Mouse (Mus musculus): Measurements from ENCODE around the gene Creb3l1. TPM values are rescaled to one million over a fixed set of nuclear protein-coding genes. Genes with fewer than 3 reads are reported as not detected.

The Creb3l1 gene
- polyA plus RNA-seq, 1 experiment from 2014 or later: 1.0 TPM

DNA sequence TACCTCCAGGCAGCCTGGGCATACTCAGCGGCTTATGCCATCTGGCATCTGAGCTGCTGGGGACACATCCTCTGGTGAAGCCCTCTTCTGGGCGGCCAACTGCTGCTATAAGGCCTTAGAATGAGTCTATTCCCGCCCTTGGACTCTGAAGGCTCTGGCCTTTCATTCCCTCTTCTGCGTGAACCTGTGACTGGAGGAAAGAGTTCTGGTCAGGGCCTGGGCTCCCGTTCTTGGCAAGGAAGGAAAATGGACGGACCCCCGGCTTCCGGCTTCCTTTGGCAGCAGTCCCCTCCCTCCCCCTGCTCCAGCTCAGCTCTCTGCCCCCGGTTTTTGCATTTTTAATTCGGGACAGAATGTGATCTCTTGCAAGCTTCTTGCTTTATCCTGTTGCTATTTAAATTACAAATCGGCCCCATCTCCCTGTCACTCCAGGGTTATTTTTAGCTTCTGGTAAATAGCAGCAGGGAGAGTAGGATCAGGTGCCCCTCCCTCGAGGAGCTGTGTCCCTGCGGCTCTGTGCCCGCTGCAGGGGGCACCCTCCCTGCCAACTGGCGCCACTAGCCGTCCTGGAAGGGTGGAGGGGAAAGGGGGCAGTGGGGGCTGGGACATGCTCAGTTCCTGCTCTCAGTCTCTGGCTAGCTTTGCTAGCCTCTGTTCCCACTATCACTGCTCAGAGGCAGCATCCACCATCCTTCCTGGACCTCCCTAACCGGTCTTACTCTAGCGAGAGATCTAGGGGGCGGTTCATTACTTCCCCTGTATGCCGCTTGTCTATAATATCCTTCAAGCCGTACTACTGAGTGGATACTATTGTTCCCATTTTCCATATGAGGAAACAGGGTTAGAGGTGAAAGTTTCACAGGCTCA, 52.8 kb downstream of the Creb3l1 start:
- Histone ChIP-seq H3K4me2 (replicated peaks) (peak overlapping the region; percentile 37), H3K36me3 (no peaks in the 10 kb centered on the region), H3K9me3 (no peaks in the 10 kb centered on the region), H3K9ac (replicated peaks) (peak overlapping the region; percentile 27; the same call in 1 of the 2 replicates), H3K27me3 (peaks cover 21% of the 10 kb centered on the region), H3K4me3 (peak overlapping the region; percentile 16), H3K27ac (replicated peaks) (peak overlapping the region; percentile 82), H3K4me1 (peaks cover 34% of the 10 kb centered on the region)
- ATAC-seq (replicated peaks): peak; percentile 47
- 9% methylated on average over 21 of the region's 21 CpGs for WGBS

DNA sequence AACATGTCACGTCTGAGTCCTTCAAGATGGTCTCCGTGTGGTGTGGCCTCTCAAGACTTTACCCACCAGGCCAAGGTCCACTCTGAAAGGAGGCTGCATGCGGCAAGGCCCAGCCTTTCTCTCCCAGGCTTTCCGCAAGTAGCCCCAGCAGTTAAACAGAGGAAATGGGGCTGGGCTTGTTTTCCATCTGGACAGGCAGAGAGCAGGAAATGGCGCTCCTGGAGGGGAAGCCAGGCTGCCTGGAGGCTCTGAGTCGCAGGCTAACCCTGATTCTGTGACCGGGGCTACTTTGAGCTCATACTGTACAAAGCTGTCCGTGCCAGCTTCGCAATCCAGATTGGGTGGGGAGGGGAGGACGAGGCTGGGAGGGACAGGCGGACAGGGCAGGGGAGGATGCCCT, 56.3 kb downstream of the Creb3l1 start:
- Histone ChIP-seq H3K9ac (replicated peaks) (no peak overlapping the region), H3K4me2 (replicated peaks) (no peak overlapping the region), H3K27ac (replicated peaks) (no peak overlapping the region), H3K27me3 (peaks cover 6% of the 10 kb centered on the region; the same call in 1 of the 2 replicates), H3K4me3 (no peak overlapping the region), H3K36me3 (no peaks in the 10 kb centered on the region), H3K4me1 (peaks cover 18% of the 10 kb centered on the region), H3K9me3 (no peaks in the 10 kb centered on the region)
- WGBS: 76% methylated on average over 11 of the region's 11 CpGs
- ATAC-seq (replicated peaks): no peak

DNA sequence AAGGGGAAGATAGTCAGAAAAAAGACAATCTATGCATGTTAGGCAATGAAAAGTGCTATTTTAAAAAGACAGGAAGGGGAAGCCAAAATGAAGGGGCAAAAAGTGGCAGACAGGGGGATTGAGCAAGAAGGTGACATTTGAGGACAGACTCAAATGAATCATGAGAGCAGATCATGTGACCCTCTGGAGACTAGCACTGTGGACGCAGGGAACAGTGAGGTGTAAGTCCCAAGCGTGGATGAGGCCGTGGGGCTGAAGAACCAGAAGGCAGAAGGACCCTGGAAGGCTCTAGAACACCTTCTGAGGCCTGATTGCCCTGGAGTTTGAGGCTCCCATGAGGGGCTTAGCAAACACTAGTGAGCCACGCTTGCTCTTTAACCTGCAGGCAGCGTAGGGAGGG, 57.9 kb downstream of the Creb3l1 start:
- Histone ChIP-seq H3K4me2 (replicated peaks) (no peak overlapping the region), H3K4me1 (peaks cover 22% of the 10 kb centered on the region), H3K36me3 (no peaks in the 10 kb centered on the region), H3K9me3 (no peaks in the 10 kb centered on the region), H3K9ac (replicated peaks) (no peak overlapping the region), H3K27ac (replicated peaks) (no peak overlapping the region), H3K27me3 (peaks cover 6% of the 10 kb centered on the region; the same call in 1 of the 2 replicates), H3K4me3 (no peak overlapping the region)
- WGBS: 85% methylated on average over 5 of the region's 5 CpGs
- ATAC-seq (replicated peaks): no peak

DNA sequence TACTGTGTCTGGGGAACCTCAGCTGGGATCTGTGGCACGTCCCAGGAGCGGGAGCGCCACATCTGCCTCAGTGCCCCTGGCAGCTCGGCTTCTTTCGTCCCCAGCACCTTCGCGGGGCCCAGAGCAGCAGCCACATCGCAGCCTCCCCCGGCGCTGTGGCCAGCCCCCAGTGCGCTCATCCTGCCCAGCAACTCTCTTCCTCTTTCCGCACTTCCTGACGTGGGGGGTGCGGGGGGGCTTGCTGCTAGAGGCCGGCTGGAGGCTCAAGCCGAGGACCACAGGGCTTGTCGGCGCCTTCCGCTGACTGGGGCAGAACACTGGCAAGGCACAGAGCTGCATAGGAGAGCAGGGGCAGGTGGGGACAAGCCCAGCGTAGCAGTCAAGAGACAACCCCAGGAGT, 58.9 kb downstream of the Creb3l1 start:
- no peak for ATAC-seq (replicated peaks)
- Histone ChIP-seq H3K27ac (replicated peaks) (no peak overlapping the region), H3K36me3 (no peaks in the 10 kb centered on the region), H3K4me3 (no peak overlapping the region), H3K9me3 (no peaks in the 10 kb centered on the region), H3K4me2 (replicated peaks) (no peak overlapping the region), H3K4me1 (peaks cover 14% of the 10 kb centered on the region), H3K27me3 (peaks cover 6% of the 10 kb centered on the region; the same call in 1 of the 2 replicates), H3K9ac (replicated peaks) (no peak overlapping the region)
- 23% methylated on average over 20 of the region's 20 CpGs for WGBS

DNA sequence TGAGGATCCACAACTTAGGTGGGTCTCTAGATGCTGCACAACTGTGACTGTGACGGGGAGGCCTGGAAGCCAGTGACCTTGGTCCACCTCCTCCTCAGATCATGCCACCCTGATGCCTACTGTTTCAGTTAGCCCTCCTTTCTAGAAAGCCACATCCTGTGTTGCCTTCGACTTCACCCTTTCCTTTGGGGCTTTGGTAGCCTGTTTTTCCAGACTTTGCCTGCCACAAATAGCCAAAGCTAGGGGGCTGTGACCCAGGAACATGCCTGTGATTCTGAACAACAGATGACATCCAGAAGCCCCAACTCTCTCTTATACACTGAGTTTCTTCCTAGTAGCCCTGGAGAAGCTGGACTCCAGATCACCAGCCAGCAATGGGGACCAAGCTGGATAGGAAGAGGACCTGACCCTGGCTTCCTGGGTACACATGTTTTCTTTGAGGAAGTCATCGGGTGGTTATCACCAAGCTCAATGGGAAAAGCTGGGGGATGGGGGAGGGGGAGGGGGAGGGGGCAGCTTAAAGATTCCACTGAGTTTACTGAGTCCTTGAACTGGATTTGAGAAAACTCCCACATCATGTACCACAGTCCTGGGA, 59.6 kb downstream of the Creb3l1 start:
- Histone ChIP-seq H3K4me3 (no peak overlapping the region), H3K27me3 (peaks cover 6% of the 10 kb centered on the region; the same call in 1 of the 2 replicates), H3K9ac (replicated peaks) (no peak overlapping the region), H3K4me2 (replicated peaks) (no peak overlapping the region), H3K36me3 (no peaks in the 10 kb centered on the region), H3K4me1 (peaks cover 17% of the 10 kb centered on the region), H3K9me3 (no peaks in the 10 kb centered on the region), H3K27ac (replicated peaks) (no peak overlapping the region)
- WGBS: 81% methylated on average over 3 of the region's 3 CpGs
- ATAC-seq (replicated peaks): no peak

DNA sequence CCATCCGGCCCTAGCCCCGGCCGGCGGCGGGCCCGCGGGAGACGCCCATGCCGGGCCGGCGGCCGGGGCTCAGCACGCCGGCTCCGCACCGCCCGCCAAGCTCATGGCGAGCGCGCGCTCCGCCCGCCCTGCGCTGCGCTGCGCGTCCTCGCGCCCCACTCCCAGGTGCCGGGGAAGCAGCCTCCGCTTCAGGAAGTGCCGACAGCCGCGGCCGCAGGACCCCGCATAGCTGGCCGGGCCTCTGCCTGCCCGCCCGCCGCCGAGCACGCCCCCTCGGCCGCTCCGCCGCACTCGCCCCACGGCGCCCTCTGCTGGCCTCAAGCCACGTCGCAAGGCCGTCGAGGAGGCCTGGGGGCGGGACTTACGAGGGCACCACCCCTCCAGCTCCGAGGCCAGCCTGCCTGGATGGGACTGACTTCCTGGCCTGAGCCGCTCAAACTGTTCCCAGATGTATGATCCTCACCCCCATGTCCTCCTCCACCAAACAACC, 60.8 kb downstream of the Creb3l1 start:
- Histone ChIP-seq H3K4me1 (peaks cover 22% of the 10 kb centered on the region), H3K9me3 (no peaks in the 10 kb centered on the region), H3K4me2 (replicated peaks) (peak overlapping the region; percentile 89), H3K27me3 (peaks cover 6% of the 10 kb centered on the region; the same call in 1 of the 2 replicates), H3K27ac (replicated peaks) (peak overlapping the region; percentile 67), H3K4me3 (peak overlapping the region; percentile 92), H3K36me3 (no peaks in the 10 kb centered on the region), H3K9ac (replicated peaks) (peak overlapping the region; percentile 90)
- peak; percentile 88 for ATAC-seq (replicated peaks)
- 0% methylated on average over 50 of the region's 57 CpGs for WGBS

DNA sequence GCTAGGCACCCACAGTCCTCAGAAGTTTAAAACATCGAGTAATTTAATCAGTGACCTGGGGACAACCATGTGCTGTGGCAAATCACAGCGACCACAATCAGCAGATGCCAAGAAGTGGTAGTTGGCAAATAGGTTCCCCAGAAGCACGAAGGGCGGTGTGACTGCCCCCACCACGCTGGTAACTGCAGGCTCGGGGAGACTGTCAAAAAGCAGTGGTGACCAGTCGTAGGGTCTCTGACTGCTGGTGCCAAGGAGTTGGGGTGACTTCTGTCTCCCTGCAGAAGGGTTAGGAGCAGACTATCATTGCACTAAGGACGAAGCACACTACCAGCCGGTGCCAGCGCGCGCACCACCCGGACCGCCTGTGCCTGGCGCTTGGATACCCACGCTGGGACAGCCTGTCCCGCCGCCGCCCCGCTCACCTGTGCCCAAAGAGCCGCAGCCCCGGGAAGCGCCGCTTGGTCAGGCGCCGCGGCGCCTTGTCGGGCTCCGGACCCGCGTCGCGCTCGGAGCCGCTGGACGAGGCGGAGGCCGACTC, 61.4 kb downstream of the Creb3l1 start:
- H3K36me3 ChIP-seq: no peaks in the 10 kb centered on the region
- H3K27ac ChIP-seq (replicated peaks): peak overlapping the region; percentile 67
- peak overlapping the region; percentile 89 for H3K4me2 ChIP-seq (replicated peaks)
- H3K4me1 ChIP-seq: peaks cover 25% of the 10 kb centered on the region
- no peaks in the 10 kb centered on the region for H3K9me3 ChIP-seq
- under 1% methylated on average over 39 of the region's 39 CpGs for WGBS
- peak overlapping the region; percentile 92 for H3K4me3 ChIP-seq
- peak overlapping the region; percentile 90 for H3K9ac ChIP-seq (replicated peaks)
- ATAC-seq (replicated peaks): peak; percentile 33; the same call in 1 of the 2 replicates
- peaks cover 6% of the 10 kb centered on the region; the same call in 1 of the 2 replicates for H3K27me3 ChIP-seq

DNA sequence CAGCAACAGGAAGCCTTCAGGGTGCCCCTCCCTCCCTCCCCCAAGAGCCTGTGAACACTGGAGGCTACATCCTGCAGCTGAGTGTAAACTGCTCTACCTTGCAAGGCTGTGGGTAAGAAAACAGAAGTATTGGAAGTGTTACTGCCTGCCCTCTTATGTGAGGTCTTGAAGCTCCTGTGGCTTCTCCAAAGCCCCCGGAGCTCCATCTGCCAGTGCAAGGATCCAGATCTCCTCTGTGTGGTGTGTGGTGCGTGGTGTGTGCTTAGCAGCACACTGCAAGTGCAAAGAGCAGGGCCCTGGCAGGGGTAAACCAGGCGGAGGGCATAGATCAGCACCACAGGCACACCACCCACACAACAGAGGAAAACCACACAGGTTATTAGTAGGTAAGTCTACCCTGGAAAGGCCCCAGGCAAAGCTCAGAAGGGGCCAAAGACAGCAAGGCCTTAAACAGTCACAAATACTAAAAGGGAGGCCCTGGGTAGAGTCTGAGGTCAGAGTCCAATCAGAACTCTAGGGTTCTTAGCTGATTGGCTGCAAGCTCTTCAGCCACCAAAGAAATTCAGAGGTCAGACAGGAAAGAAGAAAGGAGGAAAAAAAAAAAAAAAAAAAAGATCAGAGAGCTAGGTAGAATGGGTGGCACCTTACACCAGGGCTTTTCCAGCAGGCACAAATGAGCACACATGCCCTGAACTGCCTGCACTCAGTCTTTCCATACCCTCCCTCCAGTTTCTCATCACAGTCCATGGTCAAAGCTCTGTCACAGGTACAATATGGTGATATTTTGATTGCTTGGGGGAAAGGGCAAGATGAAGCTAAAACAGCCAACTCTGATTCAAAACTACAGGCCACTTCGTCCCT, 62.2 kb downstream of the Creb3l1 start:
- 50% methylated on average over 4 of the region's 4 CpGs for WGBS
- H3K4me1 ChIP-seq: peaks cover 33% of the 10 kb centered on the region

DNA sequence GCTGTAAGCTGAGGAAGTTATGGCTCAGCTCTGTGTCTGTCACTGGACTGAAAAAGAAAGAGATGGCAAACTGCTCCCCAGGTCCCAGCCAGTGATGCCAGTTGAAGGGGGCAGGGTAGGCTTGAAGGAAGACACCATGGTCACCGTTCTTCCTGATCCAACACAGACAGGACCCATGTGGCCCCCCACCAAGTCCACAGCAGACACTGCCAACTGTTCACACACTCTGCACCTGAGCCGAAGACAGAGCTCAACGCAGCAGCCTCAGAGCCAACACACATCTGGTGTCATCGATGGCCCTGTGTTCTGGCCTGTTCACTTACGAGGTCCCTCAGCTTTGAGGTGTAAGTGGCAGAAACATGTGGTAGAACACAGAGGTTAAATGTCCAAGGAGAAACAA, 63.8 kb downstream of the Creb3l1 start:
- no peak for ATAC-seq (replicated peaks)
- WGBS: 88% methylated on average over 5 of the region's 5 CpGs

More for the DNA sequence above, 62.2 kb downstream of the Creb3l1 start:
- Histone ChIP-seq H3K4me3 (peak overlapping the region; percentile 92), H3K27ac (replicated peaks) (no peak overlapping the region), H3K9ac (replicated peaks) (peak overlapping the region; percentile 90), H3K36me3 (no peaks in the 10 kb centered on the region), H3K4me2 (replicated peaks) (peak overlapping the region; percentile 89), H3K9me3 (no peaks in the 10 kb centered on the region), H3K27me3 (peaks cover 6% of the 10 kb centered on the region; the same call in 1 of the 2 replicates)
- no peak for ATAC-seq (replicated peaks)

DNA sequence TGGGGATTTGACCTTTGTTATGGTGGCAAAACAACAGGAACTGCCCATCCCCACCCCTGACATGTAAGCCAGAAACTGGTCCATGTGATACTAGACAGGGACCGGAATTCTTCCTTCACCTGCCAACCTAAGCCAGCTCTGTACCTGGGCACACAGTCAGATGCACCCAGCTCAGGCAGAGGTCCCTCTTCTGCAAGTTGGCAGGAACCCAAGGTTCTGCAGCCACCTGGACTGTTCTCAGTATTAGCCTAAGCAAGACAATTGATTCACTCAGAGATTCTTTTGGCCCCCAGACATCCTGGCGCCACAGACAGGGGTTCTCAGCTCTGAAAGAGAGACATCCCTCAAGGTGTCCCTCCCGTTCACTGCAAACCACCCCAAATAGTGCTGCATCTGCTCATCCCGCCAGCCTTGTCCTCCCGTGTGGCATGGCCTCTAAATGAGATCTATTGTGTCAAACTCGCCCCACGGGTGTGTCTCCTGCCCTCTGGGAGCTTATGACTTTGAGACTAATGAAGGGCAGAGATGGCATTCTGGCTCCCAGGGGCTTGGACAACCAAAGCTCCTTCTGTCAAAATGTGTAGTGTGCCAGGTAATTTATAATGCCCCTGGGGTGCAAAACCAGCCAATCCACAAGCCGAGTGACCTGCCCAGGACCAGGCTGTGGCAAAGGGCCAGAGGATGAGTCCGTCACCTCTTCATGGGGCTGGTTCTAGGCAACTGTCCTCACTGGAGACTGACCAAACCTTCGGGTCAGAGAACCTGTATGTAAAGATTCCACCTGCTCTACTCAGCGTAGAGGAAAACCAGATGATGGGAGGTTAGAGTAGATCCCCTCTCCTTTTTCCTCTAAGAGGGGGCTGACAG, 64.5 kb downstream of the Creb3l1 start:
- Histone ChIP-seq H3K9ac (replicated peaks) (no peak overlapping the region), H3K27ac (replicated peaks) (no peak overlapping the region), H3K4me2 (replicated peaks) (no peak overlapping the region), H3K4me1 (peaks cover 50% of the 10 kb centered on the region), H3K9me3 (no peaks in the 10 kb centered on the region), H3K27me3 (no peaks in the 10 kb centered on the region), H3K36me3 (no peaks in the 10 kb centered on the region), H3K4me3 (no peak overlapping the region)
- no peak for ATAC-seq (replicated peaks)
- 71% methylated on average over 11 of the region's 11 CpGs for WGBS

More for the DNA sequence above, 63.8 kb downstream of the Creb3l1 start:
- Histone ChIP-seq H3K4me1 (peaks cover 44% of the 10 kb centered on the region), H3K27me3 (no peaks in the 10 kb centered on the region; the same call in 1 of the 2 replicates), H3K9ac (replicated peaks) (no peak overlapping the region), H3K9me3 (no peaks in the 10 kb centered on the region), H3K27ac (replicated peaks) (no peak overlapping the region), H3K36me3 (no peaks in the 10 kb centered on the region), H3K4me3 (no peak overlapping the region), H3K4me2 (replicated peaks) (no peak overlapping the region)
